Mouse (Mus musculus) lung, postnatal 0 days (tissue): Measurements from ENCODE around the gene Ostf1.

Experiments used
- CTCF ChIP-seq: IDR thresholded peaks from 2 replicates; pipeline ENCODE4 v1.5.1; 2016; ENCODE audit warnings: antibody characterized with exemption, mild to moderate bottlenecking
- EP300 ChIP-seq: IDR thresholded peaks from 2 replicates; pipeline ENCODE4 v1.6.1; 2016; ENCODE audit warnings: antibody characterized with exemption, mild to moderate bottlenecking, control low read depth

DNA sequence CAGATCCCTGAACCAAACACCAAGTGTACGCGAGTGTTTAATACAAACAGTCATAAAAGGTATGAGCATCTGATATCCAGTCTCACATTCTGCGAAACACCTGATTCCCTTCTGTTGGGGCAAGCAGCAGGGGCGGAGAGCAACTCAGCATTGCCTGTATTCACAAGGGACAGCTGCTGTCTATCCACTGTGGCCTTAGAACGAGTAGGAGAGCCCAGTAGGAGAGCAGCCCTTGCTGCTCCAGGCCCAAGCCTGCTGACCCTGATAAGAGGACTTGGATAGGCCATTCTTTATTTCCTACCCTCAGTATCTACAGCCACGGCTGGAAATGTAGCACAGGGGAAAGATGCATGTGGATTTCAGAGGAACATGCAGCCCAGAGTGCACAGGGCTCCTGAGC, 38.7 kb downstream of the Ostf1 start:
- TF ChIP-seq CTCF, result no peak
- no peak for TF ChIP-seq EP300
